Mouse (Mus musculus) ovary, adult 18-20 months (tissue): ENCODE results near the gene Ppp1r12c.
"Not testable (repeated sequence)": the region's sequence is repeated elsewhere in the genome, so short reads cannot be mapped to it uniquely, and the experiment has no call there.

Experiments
- DNase-seq: peaks from one replicate; pipeline ENCODE4 v3.0.0; 2022; ENCODE audit warnings: low spot score, mixed read lengths

Ppp1r12c gene

DNA sequence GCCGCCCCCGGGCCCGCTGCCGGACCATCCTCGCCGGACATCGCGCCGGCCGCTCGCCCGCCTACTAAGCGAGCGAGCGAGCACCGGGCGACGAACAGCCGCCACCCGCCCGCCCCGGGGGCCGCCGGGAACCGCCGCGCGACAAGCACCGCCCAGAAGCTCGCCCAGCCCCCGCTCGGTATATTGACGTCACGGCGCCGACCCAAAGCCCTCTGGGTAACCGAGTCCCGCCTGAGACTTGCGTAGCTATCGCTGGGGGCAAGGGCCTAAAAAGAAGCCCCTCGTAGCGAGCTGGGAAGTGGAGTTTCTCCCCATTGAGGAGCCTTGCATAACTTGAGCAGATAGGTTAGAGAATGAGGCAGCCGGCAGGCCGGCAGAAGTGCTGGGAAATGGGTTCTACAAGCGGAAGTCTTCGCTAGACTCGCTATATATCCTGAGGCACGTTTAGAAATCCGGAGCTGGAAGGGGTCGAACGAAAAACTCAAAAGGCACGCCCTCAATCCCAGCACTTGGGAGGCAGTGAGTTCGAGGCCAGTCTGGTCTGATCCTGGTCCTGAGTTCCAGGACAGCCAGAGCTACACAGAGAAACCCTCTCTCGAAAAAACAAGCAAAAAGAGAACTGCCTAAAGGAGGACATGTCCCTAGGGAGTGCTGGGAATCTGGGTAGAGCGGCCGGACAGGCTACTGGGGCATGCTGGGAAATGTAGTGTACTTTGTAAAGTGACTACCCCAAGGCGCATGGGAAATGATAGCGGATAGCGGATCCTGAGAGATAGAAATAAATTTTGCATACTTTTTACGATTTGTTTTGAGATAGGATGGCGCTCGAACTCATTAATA, at the start of gene Ppp1r12c:
Gene Ppp1r12c, minus strand, starts transcription at position 123 of the 840 bp plus-strand sequence.
- DNase-seq = peak; percentile 89

DNA sequence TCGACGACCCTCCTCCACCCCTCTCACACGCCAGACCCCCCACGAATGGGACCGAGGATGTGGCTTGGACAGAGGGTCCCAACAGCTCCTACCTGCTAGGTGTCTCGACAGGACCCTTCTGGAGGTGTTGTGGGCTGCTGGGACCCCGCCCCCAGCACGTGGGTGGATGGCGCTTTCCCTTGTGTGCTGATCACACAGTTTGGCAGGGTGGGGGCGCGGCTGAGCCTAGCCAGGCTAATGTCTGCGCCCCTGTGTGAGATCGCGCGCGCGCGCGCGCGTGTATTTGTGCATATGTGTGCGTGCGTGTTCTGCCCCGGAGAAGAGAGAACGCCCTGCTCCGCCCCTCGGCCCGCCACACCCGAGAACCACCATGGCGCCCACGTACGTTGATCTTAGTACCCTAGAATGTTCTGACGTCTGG, 45.8 kb upstream of the Ppp1r12c start, which contains the start of gene Syt5:
Gene Syt5, minus strand, starts transcription at position 321 of the 421 bp plus-strand sequence.
- DNase-seq = no peak

DNA sequence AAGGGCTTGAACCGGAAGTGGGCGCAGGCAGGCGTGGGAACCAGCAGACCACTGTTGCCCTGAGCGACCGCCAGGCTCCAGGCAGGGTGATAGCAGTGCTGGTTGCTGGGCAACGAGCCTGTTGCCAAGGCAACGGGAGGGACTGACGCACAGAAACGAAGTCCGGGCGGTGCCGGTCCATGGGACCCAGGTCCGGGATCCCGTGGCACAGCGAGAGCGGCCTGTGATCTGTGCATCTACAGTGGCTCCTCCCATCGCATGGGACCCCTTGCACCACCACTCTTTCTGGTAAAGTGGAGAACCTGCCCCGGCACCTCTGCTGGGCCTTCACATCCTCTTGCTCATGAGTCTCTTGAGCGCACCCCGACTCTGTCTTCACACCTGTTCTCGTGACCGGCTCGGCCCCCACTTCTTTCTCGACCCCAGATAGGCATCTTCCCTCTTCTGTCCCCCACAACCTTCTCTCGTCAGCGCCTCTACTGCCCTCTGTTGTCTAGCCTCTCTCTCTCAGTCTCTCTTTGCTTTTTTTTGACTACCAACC, 45.2 kb upstream of the Ppp1r12c start:
- DNase-seq = peak; percentile 60

DNA sequence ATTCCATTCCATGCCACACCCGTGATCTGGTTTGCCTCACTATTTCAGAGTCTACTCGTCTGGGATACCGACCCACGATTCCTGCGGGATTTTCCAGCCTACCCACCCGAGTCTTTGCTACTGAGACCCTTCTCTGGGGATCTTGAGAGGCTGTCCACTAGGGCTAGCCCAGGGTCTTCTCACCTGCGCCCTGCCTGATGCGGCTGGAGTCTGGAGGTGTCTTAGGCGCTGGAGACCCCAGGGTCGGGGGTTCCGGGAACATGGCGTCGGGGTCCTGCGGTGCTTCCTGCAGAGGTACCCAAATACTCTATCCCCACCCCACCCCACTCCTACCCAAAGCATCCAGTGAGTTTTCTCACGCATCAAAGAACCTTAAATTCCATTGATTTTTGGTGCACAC, 44.6 kb upstream of the Ppp1r12c start:
- no peak for DNase-seq

DNA sequence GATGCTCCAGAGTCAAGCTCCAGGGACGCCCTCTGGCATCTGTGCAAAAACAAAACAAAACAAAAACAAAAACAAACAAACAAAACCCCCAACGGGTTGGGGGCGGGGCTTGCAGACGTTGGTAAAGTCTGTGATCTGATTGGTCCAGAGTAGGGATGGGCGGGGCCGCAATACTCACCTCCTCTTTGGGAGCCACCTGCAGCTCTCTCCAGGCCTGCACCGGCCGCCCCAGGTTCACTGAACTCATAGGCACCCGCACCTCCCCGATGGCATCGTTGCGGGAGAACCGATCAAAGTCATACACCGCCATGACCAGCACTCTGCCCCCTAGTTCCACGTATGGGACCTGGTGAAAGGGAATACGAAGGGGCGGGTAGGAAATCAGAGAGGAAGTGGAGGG, 40.5 kb upstream of the Ppp1r12c start:
- no peak for DNase-seq

DNA sequence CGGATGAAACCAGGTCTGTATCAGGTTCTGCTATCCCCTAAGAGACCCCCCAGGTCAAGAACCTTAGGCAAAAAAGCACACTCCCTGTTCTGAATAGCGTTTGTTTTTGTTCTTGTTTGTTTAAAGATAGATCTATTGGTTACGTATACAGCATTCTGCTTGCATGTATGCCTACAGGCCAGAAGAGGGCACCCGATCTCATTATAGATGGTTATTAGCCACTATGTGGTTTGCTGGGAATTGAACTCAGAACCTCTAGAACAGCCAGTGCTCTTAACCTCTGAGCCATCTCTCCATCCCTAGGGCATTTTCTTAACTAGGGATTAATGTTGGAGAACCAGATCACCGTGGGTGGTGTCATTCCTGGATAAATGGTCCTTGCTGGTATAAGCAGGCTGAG, 39.9 kb upstream of the Ppp1r12c start:
- no peak for DNase-seq

DNA sequence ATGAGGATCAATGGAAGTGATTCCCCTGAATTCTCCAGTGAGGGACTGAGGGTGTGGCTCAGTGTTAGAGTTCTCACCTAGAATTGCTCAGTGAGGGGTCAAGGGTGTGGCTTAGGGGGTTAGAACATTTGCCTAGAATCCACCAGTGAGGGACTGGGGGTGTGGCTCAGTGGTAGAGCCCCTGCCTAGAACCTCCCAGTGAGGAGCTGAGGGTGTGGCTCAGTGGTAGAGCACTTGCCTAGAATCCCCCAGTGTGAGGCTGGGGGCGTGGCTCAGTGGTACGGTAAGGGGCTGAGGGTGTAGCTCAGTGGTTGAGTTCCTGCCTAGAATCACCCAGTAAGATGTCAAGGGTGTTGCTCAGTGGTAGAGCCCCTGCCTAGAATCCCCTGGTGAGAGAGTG, 37.5 kb upstream of the Ppp1r12c start:
- DNase-seq = no peak

DNA sequence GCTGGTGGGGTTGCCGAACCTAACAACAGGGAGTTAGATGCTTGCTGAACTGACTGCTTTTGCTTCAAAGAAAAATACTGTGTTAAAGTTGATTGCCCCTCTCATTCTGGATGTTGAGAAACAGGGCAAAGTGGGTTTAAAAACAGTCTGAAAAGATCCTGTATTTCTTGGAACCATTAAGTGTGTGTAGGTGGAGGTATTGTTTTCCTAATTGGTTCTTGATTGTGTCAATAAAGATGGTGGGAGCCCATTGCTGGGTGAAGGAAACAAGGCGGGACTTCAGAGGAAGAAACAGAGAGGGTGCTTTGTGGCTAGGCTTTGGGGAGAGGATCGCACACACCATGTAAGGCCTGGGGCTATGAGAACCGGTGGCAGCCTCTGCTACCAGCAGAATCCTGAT, 35.7 kb upstream of the Ppp1r12c start:
- no peak for DNase-seq

DNA sequence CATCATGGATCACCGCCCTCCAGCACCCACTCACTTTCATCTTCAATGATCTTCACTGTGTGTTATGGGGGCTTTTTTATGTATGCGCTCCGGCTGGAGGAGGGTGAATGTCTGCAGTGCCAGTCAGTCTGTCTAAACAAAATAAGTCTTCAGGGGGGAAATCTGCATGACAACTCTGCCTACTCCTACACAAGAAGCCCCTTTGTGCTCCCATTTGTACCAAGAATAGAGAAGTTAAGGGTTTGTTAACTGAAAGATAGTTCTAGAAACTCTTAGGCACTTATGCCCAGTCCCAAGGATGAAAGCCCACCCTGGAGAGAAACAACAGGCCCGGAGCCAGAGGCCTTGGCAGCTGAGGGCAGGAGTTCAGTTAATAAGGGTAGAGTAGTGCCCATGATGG, 34.9 kb upstream of the Ppp1r12c start:
- DNase-seq = no peak

DNA sequence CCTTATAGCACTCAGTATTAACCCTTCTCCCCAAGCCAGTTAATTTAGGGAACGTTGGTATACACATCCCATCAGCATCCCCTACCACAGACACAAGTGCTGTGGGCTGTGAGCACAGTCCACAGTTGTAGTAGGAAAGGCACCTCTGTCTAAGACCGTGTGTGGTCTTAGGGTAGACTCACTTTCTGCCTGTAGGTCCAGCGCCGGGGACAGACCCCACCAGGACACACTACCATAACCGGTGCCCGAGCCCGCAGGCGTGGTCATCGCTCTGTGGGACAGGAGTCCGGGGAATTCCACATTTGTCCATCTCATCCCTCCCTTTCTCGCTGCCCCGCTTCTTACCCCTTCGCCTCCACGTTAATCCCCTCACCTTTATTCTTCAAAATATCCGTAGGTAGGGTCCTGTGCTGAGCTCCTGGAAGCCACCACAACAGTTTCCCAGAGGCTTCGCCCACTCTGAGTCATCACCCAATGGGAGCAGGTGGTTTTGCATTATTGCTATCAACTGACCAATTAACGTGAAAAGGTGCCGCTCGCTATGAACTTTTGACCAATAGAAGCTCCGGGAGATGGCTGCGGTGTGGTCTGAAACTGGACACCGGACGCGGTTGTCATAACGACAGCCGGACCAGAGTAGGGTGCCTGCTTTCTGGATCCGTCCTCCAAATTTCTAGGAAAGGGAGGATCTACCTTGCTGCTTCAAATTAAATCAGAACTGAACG, 30.7 kb upstream of the Ppp1r12c start, which contains the start of gene Dnaaf3:
Gene Dnaaf3, minus strand, starts transcription at position 449 of the 725 bp plus-strand sequence.
- peak; percentile 84 for DNase-seq

DNA sequence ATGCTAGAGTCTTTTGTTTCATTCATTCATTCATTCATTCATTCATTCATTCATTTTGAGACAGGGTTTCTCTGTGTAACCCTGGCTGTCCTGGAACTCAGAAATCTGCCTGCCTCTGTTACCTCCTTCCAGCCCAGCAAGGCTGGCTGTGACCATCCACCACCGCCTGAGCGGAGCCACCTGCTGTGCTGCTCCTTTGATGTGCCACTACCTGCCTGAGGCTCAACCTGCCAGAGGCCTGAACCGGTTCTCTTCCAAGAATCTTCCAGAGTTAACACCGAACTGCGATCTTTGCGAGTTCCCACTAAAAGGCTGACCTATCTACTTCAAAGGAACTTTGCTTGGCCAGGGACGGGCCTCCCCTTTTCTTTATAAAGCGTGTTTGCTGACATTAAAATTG, 28.7 kb upstream of the Ppp1r12c start:
- not testable (repeated sequence) for DNase-seq

DNA sequence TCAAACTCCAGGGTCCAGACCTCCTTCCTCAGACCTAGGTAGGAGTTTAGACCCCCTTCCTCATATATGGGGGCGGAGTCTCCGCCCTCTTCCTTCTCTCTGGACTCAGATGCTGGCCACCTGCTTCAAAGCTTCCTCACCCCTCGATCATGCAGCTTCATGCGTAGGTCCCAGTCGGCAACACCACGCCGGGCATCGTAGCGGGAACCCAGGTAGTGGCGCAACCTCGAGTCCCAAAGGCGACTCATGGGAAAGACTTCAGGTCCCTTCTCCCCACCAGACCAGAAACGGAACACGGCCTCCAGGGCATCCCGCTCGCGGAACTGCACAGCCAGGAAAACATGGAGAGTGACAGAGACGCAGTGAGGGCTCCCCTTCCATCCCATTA, 25.8 kb upstream of the Ppp1r12c start:
- DNase-seq = no peak

DNA sequence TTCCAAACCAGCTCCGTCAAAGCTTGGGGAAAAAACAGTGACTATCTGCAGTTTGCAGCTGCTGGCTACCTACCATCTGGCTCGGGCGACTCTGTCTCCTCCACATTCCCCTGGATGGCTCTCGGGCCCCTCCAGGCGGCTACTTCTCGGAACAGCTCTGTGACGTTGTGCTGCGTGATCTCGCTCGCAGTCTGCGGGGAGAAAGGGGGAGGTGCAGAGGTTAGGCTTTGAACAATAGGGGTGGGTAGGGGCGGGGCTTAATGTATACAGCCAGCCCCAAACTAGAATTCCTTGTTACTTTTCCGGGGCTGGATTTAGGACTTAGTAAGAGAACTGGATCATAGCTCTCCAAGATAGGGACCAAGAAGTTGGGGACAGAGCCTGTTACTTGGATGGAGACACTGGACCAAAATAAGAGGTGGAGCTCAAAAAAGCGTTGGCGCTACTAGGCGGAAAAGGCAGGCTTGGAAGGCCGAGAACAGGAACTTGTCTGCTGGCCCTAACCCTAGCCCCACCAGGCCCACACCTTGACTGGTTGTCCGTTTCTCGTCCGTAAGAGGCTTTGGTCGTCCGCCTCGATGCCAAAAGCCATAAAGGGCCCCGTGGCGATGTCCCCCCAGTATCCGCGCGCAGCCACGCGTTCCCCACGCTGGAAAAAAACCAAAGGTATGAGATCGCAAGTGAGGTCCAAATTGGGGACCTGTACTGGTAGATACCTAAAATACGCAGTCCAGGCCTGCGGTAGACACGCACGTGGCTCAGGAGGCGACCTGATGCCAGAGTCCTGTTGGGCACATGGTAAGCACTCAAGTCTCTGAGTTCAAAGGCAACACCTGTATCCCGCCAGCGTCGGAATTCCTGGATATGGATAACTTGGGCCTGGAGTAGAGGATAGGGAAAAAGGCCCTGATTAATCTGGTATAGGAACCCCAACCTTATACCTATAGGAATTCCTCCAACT, 25.1 kb upstream of the Ppp1r12c start:
- peak; percentile 73 for DNase-seq

DNA sequence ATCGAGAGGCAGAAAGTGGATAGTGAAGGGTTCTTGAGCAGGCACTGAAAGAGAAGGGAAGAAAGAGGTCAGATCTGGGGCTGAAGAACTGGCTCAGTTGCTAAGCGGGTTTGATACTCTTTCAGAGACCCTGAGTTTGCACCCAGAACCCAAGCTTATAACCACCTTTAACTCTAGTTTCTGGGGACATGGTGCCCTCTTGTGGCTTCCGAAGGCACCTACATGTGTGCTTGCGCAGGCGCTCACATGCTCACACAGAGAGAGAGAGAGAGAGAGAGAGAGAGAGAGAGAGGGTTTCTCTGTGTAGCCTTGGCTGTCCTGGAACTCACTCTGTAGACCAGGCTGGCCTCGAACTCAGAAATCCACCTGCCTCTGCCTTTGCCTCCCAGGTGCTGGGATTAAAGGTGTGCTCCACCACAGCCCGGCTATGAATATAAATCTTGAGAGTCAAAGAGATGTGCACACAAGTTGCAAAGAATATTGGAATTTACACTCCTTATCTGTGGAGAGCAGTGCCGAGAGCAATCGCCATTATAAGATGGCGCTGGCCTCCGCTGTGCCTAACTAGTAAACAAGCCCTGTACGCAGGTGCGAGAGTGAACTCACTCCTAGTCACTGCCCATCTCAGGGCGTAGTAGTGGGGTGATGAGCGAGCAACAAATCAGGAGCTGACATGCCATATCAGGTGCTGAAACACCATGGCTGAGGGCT, 22.9 kb upstream of the Ppp1r12c start, which contains the start of gene Tnni3:
Gene Tnni3, minus strand, starts transcription at position 18 of the 711 bp plus-strand sequence.
- DNase-seq = not testable (repeated sequence)

DNA sequence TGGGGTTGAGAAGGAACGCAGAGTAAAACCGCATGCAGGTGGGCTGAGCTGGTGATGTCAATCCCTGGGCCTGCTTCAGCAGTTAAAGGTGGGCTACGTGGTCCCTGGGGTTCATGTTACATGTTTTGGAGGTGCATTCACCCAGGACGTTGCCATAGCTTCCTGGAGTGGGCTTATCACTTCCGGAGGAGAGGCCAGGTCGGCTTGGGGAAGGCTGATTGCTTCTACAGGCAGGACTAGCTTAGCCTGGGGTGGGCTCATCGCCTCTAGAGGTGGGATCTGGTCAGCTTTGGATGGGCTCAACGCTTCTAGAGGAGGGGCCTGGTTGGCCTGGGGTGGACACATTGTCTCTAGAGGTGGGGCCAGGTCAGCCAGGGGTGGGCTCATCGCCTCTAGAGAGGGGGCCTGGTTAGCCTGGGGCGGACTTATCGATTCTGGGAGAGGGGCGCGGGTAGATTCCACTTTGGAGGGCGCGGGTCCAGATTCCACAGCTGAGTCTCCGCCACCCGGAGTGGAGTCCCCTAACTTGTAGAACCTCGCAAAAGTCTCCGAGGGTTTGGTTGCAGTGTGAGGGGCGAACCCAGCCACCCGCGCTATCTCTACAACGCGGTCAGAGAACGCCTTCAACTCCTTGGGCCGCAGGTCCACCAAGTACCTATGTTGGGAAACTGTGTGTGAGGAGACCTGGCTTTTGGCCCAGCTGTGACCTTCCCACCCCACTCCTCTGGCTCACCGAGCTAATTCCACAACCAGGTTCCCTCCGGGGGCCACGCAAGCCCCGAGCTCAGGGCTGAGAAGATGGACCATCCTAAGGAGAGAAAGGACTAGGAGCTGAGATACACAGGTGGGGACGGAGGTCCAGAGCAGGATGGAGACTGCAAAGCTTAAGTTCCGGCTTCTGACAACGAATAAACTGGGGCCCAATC, 22.0 kb upstream of the Ppp1r12c start:
- DNase-seq = no peak

DNA sequence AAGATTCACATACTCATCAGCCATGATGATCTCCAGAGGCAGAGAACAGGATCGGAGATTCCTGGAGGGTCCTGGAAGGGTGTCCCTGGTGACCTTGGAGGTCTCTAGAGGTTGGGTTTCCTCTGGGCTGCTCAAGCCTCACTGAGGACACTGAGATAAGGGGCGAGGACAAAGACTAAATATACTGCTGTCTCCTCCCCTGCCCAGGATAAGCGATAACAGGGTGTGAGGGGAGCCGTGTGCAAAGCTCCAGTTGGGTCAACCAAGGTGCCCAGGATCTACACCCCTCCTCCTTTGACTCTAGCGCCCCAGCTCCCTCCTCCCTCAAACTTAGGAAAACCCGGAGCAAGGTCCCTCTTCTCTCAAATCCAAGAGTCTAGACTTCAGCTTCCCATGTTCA, 20.8 kb upstream of the Ppp1r12c start:
- peak; percentile 54 for DNase-seq

DNA sequence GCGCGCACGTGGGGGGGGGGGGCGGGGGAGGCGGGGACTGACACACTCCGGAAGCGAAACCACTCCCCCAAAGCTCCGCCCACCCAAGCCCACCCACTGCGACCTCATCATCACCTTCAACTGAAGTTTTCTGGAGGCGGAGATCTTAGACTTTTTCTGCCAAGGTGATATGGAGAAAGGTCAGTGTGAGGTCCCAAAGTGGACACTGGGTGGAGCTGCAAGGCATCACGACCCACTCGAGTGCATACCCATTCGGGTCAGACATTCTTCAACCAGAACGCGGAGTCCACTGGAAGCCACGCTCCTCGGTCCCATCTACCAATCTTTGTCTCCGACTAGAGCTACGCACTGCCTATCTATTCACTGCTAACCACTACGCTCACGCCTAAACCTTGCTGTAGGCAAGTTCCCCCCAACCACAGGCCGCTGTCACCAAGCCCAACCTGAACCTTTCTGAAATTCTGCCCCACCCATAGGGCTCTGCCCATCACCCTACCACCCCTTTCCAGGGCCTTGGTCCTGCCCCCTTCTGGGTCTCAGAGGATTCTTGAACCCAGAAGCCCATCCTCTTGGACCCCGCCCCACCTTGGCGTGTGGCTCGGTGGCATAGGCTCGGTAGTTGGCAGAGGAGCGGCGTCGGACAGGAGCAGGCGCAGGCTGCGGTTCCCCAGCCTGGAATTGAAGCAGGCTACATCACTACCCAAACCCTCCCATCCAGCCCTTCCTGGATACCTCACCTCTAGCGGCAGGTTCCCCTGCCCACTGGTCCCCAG, 19.9 kb upstream of the Ppp1r12c start:
- no peak for DNase-seq

DNA sequence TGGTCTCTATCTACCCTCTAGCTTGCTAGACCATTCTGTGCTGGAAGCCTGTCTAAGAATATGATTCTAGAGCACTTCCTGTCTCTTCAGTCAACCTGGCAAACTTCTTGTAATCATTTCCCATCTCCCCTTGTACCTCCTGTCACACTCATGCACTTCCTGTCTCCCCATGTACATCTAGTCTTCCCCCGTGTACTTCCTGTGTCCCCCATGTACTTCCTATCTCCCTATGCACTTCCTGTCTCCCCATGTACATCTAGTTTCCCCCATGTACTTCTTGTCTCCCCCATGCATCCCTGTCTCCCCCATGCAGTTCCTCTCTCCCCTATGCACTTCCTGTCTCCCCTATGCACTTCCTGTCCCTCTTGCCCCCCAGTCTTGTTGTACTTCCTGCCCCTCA, 17.0 kb upstream of the Ppp1r12c start:
- no peak for DNase-seq
